Mouse (Mus musculus) liver, embryonic 12.5 days (tissue): ENCODE results near the gene Mylk4. TPM values are rescaled to one million over a fixed set of nuclear protein-coding genes. Genes with fewer than 3 reads are reported as not detected.
A peak's percentile ranks its signal among the peaks of the same experiment; 100 is the strongest.

Experiments used
- ATAC-seq: fragments of 200-750 bp; cut with Nextera tagmentation; 2 replicates; pipeline ENCODE4 v1.8.0; 2017; ENCODE audit warnings: moderate number of reproducible peaks, mild to moderate bottlenecking, moderate library complexity
- H3K27ac ChIP-seq: fragments of 300-500 bp; sonication (generic); 2 replicates; pipeline ENCODE4 v1.5.1; 2016; ENCODE audit warnings: mild to moderate bottlenecking
- H3K27me3 ChIP-seq: fragments of 300-500 bp; sonication (generic); replicated peaks from 2 replicates; pipeline ENCODE4 v1.6.1; 2016; ENCODE audit warnings: mild to moderate bottlenecking, moderate library complexity
- H3K36me3 ChIP-seq: fragments of 300-500 bp; sonication (generic); 2 replicates; pipeline ENCODE4 v1.6.1; 2016; ENCODE audit warnings: mild to moderate bottlenecking, moderate library complexity
- H3K4me1 ChIP-seq: fragments of 300-500 bp; sonication (generic); 2 replicates; pipeline ENCODE4 v1.6.1; 2016
- H3K4me2 ChIP-seq: fragments of 300-500 bp; sonication (generic); 2 replicates; pipeline ENCODE4 v1.6.1; 2016; ENCODE audit warnings: mild to moderate bottlenecking, moderate library complexity
- H3K4me3 ChIP-seq: fragments of 300-500 bp; sonication (generic); 2 replicates; pipeline ENCODE4 v1.5.1; 2016; ENCODE audit warnings: mild to moderate bottlenecking, moderate library complexity
- H3K9ac ChIP-seq: fragments of 300-500 bp; sonication (generic); 2 replicates; pipeline ENCODE4 v1.6.1; 2016; ENCODE audit warnings: mild to moderate bottlenecking, moderate library complexity
- H3K9me3 ChIP-seq: fragments of 300-500 bp; sonication (generic); replicated peaks from 2 replicates; pipeline ENCODE4 v1.6.1; 2016; ENCODE audit warnings: mild to moderate bottlenecking, moderate library complexity
- WGBS: fragments of 180-500 bp; shearing (Covaris S2); methylation state at CpG from one replicate; pipeline ENCODE4 v1.1.7; 2016; ENCODE audit not compliant: insufficient replicate concordance; 5-methylcytosine and 5-hydroxymethylcytosine counted together
- polyA plus RNA-seq: library from polyadenylated mRNA; unstranded; fragments of >200 nt; fragmentation: Nextera tagmentation; extraction: Ambion mirVana; gene quantifications from 2 replicates; pipeline ENCODE4 v1.2.1, GENCODE M21; 2016

The Mylk4 gene
- polyA plus RNA-seq, 1 experiment from 2014 or later, result 0.05 TPM

GRCm38 (mm10) chr13:32701564-32701963, 82.2 kb downstream of the Mylk4 start:
- Histone ChIP-seq H3K4me2 (no peak overlapping the region), H3K4me1 (no peaks in the 10 kb centered on the region), H3K36me3 (no peaks in the 10 kb centered on the region), H3K9me3 (no peaks in the 10 kb centered on the region), H3K4me3 (no peak overlapping the region), H3K27ac (no peak overlapping the region), H3K27me3 (no peaks in the 10 kb centered on the region), H3K9ac (no peak overlapping the region)
- ATAC-seq, result no peak
- WGBS, result 48% methylated on average over 1 of the region's 1 CpGs

DNA sequence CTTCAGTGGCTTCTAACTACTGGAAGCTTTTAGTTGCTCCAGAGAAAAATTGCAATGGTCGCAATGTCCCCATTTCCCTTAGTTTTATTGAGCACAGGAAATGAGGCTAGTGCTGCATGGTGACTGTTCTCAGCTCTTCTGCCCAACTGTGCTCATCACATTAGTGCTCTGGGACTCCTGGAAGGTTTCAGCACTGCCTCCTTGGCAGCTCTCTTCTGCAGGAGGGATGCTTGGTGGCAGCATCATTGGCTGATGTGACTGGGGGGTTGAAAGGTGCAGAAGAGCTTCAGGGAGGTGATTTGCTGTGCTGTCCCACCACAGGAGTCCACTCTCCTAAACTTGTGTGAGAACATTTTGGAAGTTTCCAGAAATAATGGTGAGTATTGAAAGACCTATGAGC, 84.4 kb downstream of the Mylk4 start:
- WGBS, result 68% methylated on average over 1 of the region's 1 CpGs
- ATAC-seq, result no peak

GRCm38 (mm10) chr13:32698956-32699355, 84.8 kb downstream of the Mylk4 start:
- Histone ChIP-seq H3K27me3 (no peaks in the 10 kb centered on the region), H3K4me2 (no peak overlapping the region), H3K4me3 (no peak overlapping the region), H3K9ac (no peak overlapping the region), H3K27ac (no peak overlapping the region), H3K36me3 (no peaks in the 10 kb centered on the region), H3K9me3 (no peaks in the 10 kb centered on the region), H3K4me1 (no peaks in the 10 kb centered on the region)
- 77% methylated on average over 3 of the region's 3 CpGs for WGBS
- ATAC-seq, result no peak

More for the DNA sequence above, 84.4 kb downstream of the Mylk4 start:
- Histone ChIP-seq H3K36me3 (no peaks in the 10 kb centered on the region), H3K4me1 (no peaks in the 10 kb centered on the region), H3K4me2 (no peak overlapping the region), H3K9ac (no peak overlapping the region), H3K27me3 (no peaks in the 10 kb centered on the region), H3K4me3 (no peak overlapping the region), H3K27ac (no peak overlapping the region), H3K9me3 (no peaks in the 10 kb centered on the region)

- Histone ChIP-seq H3K4me2 (no peak overlapping the region), H3K27me3 (no peaks in the 10 kb centered on the region)
- WGBS, result 68% methylated on average over 6 of the region's 6 CpGs
Observed at GRCm38 (mm10) chr13:32693886-32694455, 89.8 kb downstream of the Mylk4 start.

DNA sequence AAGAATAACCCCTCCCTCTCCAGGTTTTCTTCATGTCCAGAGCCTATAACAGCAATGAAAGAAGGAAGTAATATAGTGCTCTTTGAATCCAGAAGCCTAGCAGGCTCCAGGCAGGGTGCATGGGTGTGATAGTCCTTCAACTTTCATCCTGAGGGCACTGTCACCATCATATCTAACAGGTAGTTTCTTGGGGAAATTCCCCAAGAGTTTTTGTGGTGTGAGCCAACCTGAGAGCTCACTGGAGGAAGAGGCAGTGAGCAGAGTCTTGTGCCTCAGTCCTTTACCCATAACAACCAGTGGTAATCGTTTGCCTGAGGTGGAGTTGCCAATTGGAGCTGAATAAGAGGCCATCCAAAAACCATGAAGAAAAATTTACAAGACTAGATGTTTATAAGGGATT, 91.2 kb downstream of the Mylk4 start:
- H3K4me3 ChIP-seq, result no peak overlapping the region
- no peaks in the 10 kb centered on the region for H3K36me3 ChIP-seq
- H3K27ac ChIP-seq, result no peak overlapping the region
- no peaks in the 10 kb centered on the region for H3K27me3 ChIP-seq
- H3K4me1 ChIP-seq, result no peaks in the 10 kb centered on the region
- H3K9me3 ChIP-seq, result no peaks in the 10 kb centered on the region
- WGBS, result 53% methylated on average over 1 of the region's 1 CpGs
- ATAC-seq, result no peak
- no peak overlapping the region for H3K4me2 ChIP-seq
- H3K9ac ChIP-seq, result no peak overlapping the region

More at GRCm38 (mm10) chr13:32693886-32694455, 89.8 kb downstream of the Mylk4 start:
- Histone ChIP-seq H3K9ac (no peak overlapping the region), H3K36me3 (no peaks in the 10 kb centered on the region), H3K4me1 (no peaks in the 10 kb centered on the region), H3K4me3 (no peak overlapping the region), H3K9me3 (no peaks in the 10 kb centered on the region), H3K27ac (no peak overlapping the region)
- ATAC-seq, result no peak

- Histone ChIP-seq H3K9ac (no peak overlapping the region), H3K4me2 (no peak overlapping the region), H3K9me3 (no peaks in the 10 kb centered on the region), H3K4me1 (no peaks in the 10 kb centered on the region), H3K36me3 (no peaks in the 10 kb centered on the region), H3K27ac (no peak overlapping the region), H3K4me3 (no peak overlapping the region), H3K27me3 (no peaks in the 10 kb centered on the region)
- WGBS, result 71% methylated on average over 3 of the region's 3 CpGs
- no peak for ATAC-seq
Observed at GRCm38 (mm10) chr13:32690279-32690678, 93.5 kb downstream of the Mylk4 start.

DNA sequence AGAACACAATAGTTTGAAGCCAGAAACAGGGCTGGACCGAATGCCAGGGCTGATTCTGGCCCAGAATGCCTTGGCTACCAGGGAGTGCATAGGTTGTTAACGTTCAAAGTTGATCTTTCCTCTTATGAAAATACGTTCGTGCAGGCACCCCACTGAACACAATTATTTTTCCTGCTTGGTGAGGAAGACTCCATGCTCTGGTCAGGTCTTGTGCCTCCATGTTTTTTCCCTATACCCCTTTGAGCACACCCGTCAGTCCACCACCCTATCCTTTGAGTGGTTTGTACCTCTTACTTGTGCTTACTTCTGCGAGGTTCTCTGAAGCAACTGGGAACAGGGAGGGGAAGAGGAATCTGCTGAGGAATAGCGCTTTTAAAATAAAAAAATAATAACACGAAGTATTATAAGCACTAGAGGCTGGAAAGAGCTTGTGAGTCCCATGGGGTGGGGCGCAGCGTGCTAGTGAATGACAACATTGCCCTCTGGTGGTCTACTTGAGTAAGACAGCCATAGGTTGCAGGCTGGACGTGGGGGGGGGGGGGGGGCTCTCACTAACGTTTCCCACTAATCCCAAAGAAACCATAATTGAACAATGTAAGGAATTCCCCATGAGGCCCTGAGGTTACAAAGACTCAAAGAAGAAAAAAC, 102.8 kb downstream of the Mylk4 start:
- H3K4me2 ChIP-seq, result no peak overlapping the region
- no peak for ATAC-seq
- no peak overlapping the region for H3K27ac ChIP-seq
- WGBS, result 34% methylated on average over 12 of the region's 12 CpGs
- H3K36me3 ChIP-seq, result no peaks in the 10 kb centered on the region
- no peak overlapping the region for H3K9ac ChIP-seq
- 0 out of 2 replicates have a peak, but pooled peaks cover 4% of the 10 kb centered on the region for H3K27me3 ChIP-seq
- no peaks in the 10 kb centered on the region for H3K9me3 ChIP-seq
- no peaks in the 10 kb centered on the region for H3K4me1 ChIP-seq
- H3K4me3 ChIP-seq, result no peak overlapping the region

GRCm38 (mm10) chr13:32680121-32680551, 103.6 kb downstream of the Mylk4 start:
- WGBS, result 63% methylated on average over 12 of the region's 12 CpGs

DNA sequence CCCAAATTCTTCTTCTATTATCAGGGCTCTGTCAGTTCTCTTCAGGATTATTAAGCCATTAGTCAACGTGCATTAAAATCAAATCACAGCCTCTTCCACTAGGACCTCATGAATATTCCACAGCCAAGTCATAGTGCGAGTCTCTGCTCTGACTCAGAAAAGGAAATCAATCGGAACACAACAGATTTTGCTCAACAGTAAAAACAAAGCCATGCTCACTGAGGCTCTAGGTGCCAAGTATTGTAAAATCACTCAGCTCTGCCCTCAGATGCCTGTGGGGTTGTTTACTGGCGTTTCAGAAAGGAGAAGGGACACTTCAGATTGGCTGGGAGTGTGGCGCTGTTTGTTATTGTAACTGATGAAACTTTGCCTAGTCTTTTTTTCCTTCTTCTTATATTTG, 104.8 kb downstream of the Mylk4 start:
- Histone ChIP-seq H3K4me3 (no peak overlapping the region), H3K4me2 (no peak overlapping the region), H3K9ac (no peak overlapping the region), H3K36me3 (no peaks in the 10 kb centered on the region), H3K27ac (no peak overlapping the region), H3K4me1 (no peaks in the 10 kb centered on the region), H3K9me3 (no peaks in the 10 kb centered on the region), H3K27me3 (0 out of 2 replicates have a peak, but pooled peaks cover 4% of the 10 kb centered on the region)
- no peak for ATAC-seq
- 58% methylated on average over 5 of the region's 5 CpGs for WGBS

More at GRCm38 (mm10) chr13:32680121-32680551, 103.6 kb downstream of the Mylk4 start:
- no peaks in the 10 kb centered on the region for H3K4me1 ChIP-seq
- H3K27me3 ChIP-seq, result 0 out of 2 replicates have a peak, but pooled peaks cover 4% of the 10 kb centered on the region
- no peak overlapping the region for H3K9ac ChIP-seq
- no peak for ATAC-seq
- H3K36me3 ChIP-seq, result no peaks in the 10 kb centered on the region
- no peak overlapping the region for H3K27ac ChIP-seq
- H3K4me2 ChIP-seq, result no peak overlapping the region
- no peaks in the 10 kb centered on the region for H3K9me3 ChIP-seq
- no peak overlapping the region for H3K4me3 ChIP-seq

- Histone ChIP-seq H3K27me3 (no peaks in the 10 kb centered on the region), H3K9ac (no peak overlapping the region), H3K27ac (no peak overlapping the region), H3K4me2 (no peak overlapping the region), H3K4me3 (no peak overlapping the region), H3K9me3 (no peaks in the 10 kb centered on the region), H3K36me3 (no peaks in the 10 kb centered on the region), H3K4me1 (0 out of 2 replicates have a peak, but pooled peaks cover 6% of the 10 kb centered on the region)
- no peak for ATAC-seq
- WGBS, result 51% methylated on average over 7 of the region's 7 CpGs
Observed at GRCm38 (mm10) chr13:32670782-32671181, 113.0 kb downstream of the Mylk4 start.

- ATAC-seq, result no peak
- Histone ChIP-seq H3K9ac (no peak overlapping the region), H3K4me2 (no peak overlapping the region), H3K9me3 (no peaks in the 10 kb centered on the region), H3K36me3 (no peaks in the 10 kb centered on the region), H3K4me1 (0 out of 2 replicates have a peak, but pooled peaks cover 6% of the 10 kb centered on the region), H3K27me3 (no peaks in the 10 kb centered on the region), H3K4me3 (no peak overlapping the region), H3K27ac (no peak overlapping the region)
- 61% methylated on average over 3 of the region's 3 CpGs for WGBS
Observed at GRCm38 (mm10) chr13:32668296-32668695, 115.5 kb downstream of the Mylk4 start.

DNA sequence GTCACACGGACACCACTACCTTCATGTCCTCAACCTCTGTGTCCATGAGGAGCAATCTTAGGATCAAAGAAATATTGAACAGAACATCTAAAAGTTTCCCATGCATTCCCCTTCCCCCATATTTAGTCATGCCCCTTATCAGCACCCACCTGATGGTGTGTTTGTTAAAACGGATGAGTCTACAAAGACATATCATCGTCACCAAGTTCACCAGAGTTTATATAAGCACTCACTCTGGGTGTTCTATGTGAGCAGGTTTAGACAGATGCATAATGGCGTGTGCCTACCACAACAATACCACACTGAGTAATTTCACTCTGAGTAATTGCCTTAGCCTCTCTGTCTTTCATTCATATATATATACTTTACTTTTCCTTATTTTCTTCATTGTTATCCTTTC, 116.4 kb downstream of the Mylk4 start:
- Histone ChIP-seq H3K4me2 (no peak overlapping the region), H3K27me3 (no peaks in the 10 kb centered on the region), H3K36me3 (no peaks in the 10 kb centered on the region), H3K4me1 (0 out of 2 replicates have a peak, but pooled peaks cover 6% of the 10 kb centered on the region), H3K9ac (no peak overlapping the region), H3K27ac (no peak overlapping the region), H3K9me3 (no peaks in the 10 kb centered on the region), H3K4me3 (no peak overlapping the region)
- peak; percentile 60; the same call in 1 of the 2 replicates for ATAC-seq
- WGBS, result 39% methylated on average over 4 of the region's 4 CpGs
